Mouse (Mus musculus) olfactory bulb, adult 2 months (tissue): Measurements from ENCODE around the gene Arpc4.

ENCODE experiments used
- CTCF ChIP-seq: fragments of 200-500 bp; IDR thresholded peaks from 2 replicates; pipeline ENCODE4 v1.5.1; 2012; ENCODE audit warnings: low read depth, mild to moderate bottlenecking, low read length, moderate library complexity; ENCODE audit not compliant: insufficient read depth
- POLR2A ChIP-seq: fragments of 200-500 bp; IDR thresholded peaks from 2 replicates; pipeline ENCODE4 v1.6.1; 2012; ENCODE audit warnings: mild to moderate bottlenecking, low read depth, low read length, moderate library complexity; ENCODE audit not compliant: insufficient read depth

GRCm38 (mm10) chr6:113366639-113367038, 11.3 kb upstream of the Arpc4 start:
- no peak for TF ChIP-seq CTCF
- TF ChIP-seq POLR2A: no peak
